Mouse (Mus musculus) gastrocnemius, adult 18-20 months (tissue): ENCODE data around the gene Tmem268. TPM values are rescaled to one million over a fixed set of nuclear protein-coding genes. Genes with fewer than 3 reads are reported as not detected.

ENCODE experiments used
- DNase-seq: peaks from one replicate; pipeline ENCODE4 v3.0.0; 2021; ENCODE audit warnings: low spot score
- total RNA-seq, 2 experiments: library from RNA; stranded (reverse); gene quantifications; 2 replicates each; pipeline ENCODE4 v1.2.3; 2021

Tmem268 gene
- total RNA-seq, 2 experiments from 2014 or later, result 15.8 to 16.4 TPM

GRCm38 (mm10) chr4:63596010-63596409 lies 37.4 kb downstream of the Tmem268 start:
- no peak for DNase-seq

GRCm38 (mm10) chr4:63600786-63601185 lies 42.2 kb downstream of the Tmem268 start:
- DNase-seq, result no peak

GRCm38 (mm10) chr4:63601263-63601662 lies 42.7 kb downstream of the Tmem268 start:
- no peak for DNase-seq

GRCm38 (mm10) chr4:63604945-63605344 lies 46.4 kb downstream of the Tmem268 start, which contains the start of gene Gm11213:
TSS of gene Gm11213 (minus strand) at chr4:63605261.
- DNase-seq, result no peak

GRCm38 (mm10) chr4:63605545-63605944 lies 47.0 kb downstream of the Tmem268 start:
- DNase-seq, result no peak

GRCm38 (mm10) chr4:63605968-63606367 lies 47.4 kb downstream of the Tmem268 start:
- DNase-seq, result no peak

GRCm38 (mm10) chr4:63608391-63608790 lies 49.8 kb downstream of the Tmem268 start:
- DNase-seq, result no peak

GRCm38 (mm10) chr4:63621861-63622260 lies 63.3 kb downstream of the Tmem268 start:
- DNase-seq, result no peak

- no peak for DNase-seq
Measured at GRCm38 (mm10) chr4:63622378-63622835, 63.8 kb downstream of the Tmem268 start, which contains the start of gene Tex48. TSS of gene Tex48 (minus strand) at chr4:63622428.

- no peak for DNase-seq
Measured at GRCm38 (mm10) chr4:63625563-63626080, 67.0 kb downstream of the Tmem268 start.

- no peak for DNase-seq
Measured at GRCm38 (mm10) chr4:63627111-63627510, 68.5 kb downstream of the Tmem268 start.

GRCm38 (mm10) chr4:63633181-63633580 lies 74.6 kb downstream of the Tmem268 start:
- no peak for DNase-seq

Other genes starting within 250 kb of the Tmem268 start
- gene Orm1, start 214.2 kb upstream of the Tmem268 start, total RNA-seq, result 1 to 10 TPM in 1 of 2 experiments, under 1 TPM in 1; 0.62 to 5.0 TPM
- not detected for gene Orm3, start 202.6 kb upstream of the Tmem268 start, total RNA-seq
- under 1 TPM in 1 of 2 experiments, not detected in 1; 0.47 TPM for gene Orm2, start 196.3 kb upstream of the Tmem268 start, total RNA-seq
- gene Akna, start 155.4 kb upstream of the Tmem268 start, total RNA-seq, result 1 to 10 TPM in 1 of 2 experiments, under 1 TPM in 1; 0.82 to 1.5 TPM
- gene Whrn, start 62.8 kb upstream of the Tmem268 start, total RNA-seq, result 1 to 10 TPM; 5.5 to 6.5 TPM
- 100 to 1,000 TPM; 276 to 291 TPM for gene Atp6v1g1, start 14.0 kb upstream of the Tmem268 start, total RNA-seq
- not detected for gene Gm11213, start 46.5 kb downstream of the Tmem268 start, total RNA-seq
- gene Tex48, start 63.6 kb downstream of the Tmem268 start, total RNA-seq, result not detected
- gene Gm11214, start 104.6 kb downstream of the Tmem268 start, total RNA-seq, result not detected
- not detected for gene Tnfsf15, start 186.3 kb downstream of the Tmem268 start, total RNA-seq